Mouse (Mus musculus) forebrain, embryonic 14.5 days (tissue): ENCODE measurements around the gene Fbxo4. TPM values are rescaled to one million over a fixed set of nuclear protein-coding genes. Genes with fewer than 3 reads are reported as not detected.

Experiments used
- ATAC-seq: fragments of 200-750 bp; cut with Nextera tagmentation; 2 replicates; pipeline ENCODE4 v1.8.0; 2017; ENCODE audit warnings: mild to moderate bottlenecking, moderate library complexity
- DNase-seq: peaks from one replicate; pipeline ENCODE4 v3.0.0-alpha.2; 2015; ENCODE audit warnings: low spot score
- H3K27ac ChIP-seq: fragments of 300-500 bp; sonication (generic); 2 replicates; pipeline ENCODE4 v1.5.1; 2014; ENCODE audit warnings: low read depth, mild to moderate bottlenecking, control low read depth, low read length, moderate library complexity
- H3K27me3 ChIP-seq: fragments of 300-500 bp; sonication (generic); replicated peaks from 2 replicates; pipeline ENCODE4 v1.6.1; 2014; ENCODE audit warnings: low read length, control low read depth, mixed read lengths; ENCODE audit not compliant: control insufficient read depth, insufficient read depth
- H3K36me3 ChIP-seq: fragments of 300-500 bp; sonication (generic); 2 replicates; pipeline ENCODE4 v1.6.1; 2014; ENCODE audit warnings: low read length, control low read depth; ENCODE audit not compliant: control insufficient read depth, insufficient read depth
- H3K4me1 ChIP-seq: fragments of 300-500 bp; sonication (generic); 2 replicates; pipeline ENCODE4 v1.6.1; 2014; ENCODE audit warnings: antibody characterized with exemption, low read length, control low read depth; ENCODE audit not compliant: control insufficient read depth, insufficient read depth
- H3K4me2 ChIP-seq: fragments of 300-500 bp; sonication (generic); 2 replicates; pipeline ENCODE4 v1.6.1; 2014; ENCODE audit warnings: mild to moderate bottlenecking, control low read depth, low read length
- H3K4me3 ChIP-seq: fragments of 300-500 bp; sonication (generic); 2 replicates; pipeline ENCODE4 v1.5.1; 2014; ENCODE audit warnings: low read depth, low read length, control low read depth
- H3K9ac ChIP-seq: fragments of 300-500 bp; sonication (generic); 2 replicates; pipeline ENCODE4 v1.6.1; 2014; ENCODE audit warnings: mild to moderate bottlenecking, low read length, control low read depth, moderate library complexity
- H3K9me3 ChIP-seq: fragments of 300-500 bp; sonication (generic); replicated peaks from 2 replicates; pipeline ENCODE4 v1.6.1; 2016; ENCODE audit warnings: low read length, control low read depth, mixed read lengths; ENCODE audit not compliant: control insufficient read depth
- WGBS: fragments of 180-500 bp; shearing (Covaris S2); extraction: QIAGEN DNeasy Blood & Tissue Kit; methylation state at CpG from one replicate; pipeline ENCODE4 v1.1.7; 2014; 5-methylcytosine and 5-hydroxymethylcytosine counted together
- polyA plus RNA-seq: library from polyadenylated mRNA; unstranded; fragments of >200 nt; fragmentation: Nextera tagmentation; extraction: Ambion mirVana; gene quantifications from 2 replicates; pipeline ENCODE4 v1.2.1, GENCODE M21; 2014

Gene Fbxo4
- polyA plus RNA-seq, 1 experiment from 2014 or later: 8.0 TPM

DNA sequence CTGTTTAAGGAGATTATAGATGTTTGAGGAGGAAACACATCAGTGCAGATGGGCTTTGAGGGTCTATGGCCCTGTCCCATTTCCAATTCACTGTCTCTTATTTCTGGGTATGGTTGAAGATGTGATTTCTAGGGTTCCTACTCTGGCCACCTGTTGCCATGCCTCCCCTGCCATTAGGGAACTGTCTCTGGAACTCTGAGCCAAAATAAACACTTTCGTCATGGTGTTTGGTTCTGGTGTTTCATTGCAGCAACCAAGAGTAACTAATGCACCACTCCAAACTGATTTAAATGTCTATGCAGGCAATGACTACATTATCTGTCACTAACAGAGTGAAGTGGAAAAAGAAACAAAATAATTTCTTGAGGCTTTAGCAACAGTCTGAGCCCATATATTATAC is 19.3 kb downstream of the Fbxo4 start:
- whole genome bisulfite sequencing: 82% methylated on average over 1 of the region's 1 CpGs
- Histone ChIP-seq H3K27ac (no peak overlapping the region), H3K4me1 (no peaks in the 10 kb centered on the region), H3K4me3 (no peak overlapping the region), H3K27me3 (no peaks in the 10 kb centered on the region), H3K36me3 (no peaks in the 10 kb centered on the region), H3K9ac (no peak overlapping the region), H3K9me3 (no peaks in the 10 kb centered on the region), H3K4me2 (no peak overlapping the region)
- ATAC-seq (no peak), DNase-seq (no peak)

DNA sequence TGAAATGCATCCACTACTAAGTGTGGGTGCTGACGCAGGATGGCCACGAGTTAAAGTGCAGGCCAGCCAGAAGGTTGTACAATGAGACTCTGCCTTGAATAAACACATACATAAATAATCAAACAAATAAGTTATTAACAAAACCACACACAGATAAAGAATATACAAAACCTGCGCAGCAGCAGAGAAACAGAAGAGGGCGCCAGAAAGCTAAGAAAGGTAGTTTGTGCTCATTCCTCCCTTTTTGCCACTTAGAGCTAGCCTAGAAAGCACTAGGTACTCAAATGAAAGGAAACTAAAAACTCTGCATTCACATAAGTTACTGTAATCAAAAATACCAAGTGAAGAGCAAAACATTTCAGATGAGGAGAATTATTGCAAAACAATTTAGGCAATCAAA is 21.4 kb downstream of the Fbxo4 start:
- Histone ChIP-seq H3K36me3 (no peaks in the 10 kb centered on the region), H3K27me3 (no peaks in the 10 kb centered on the region), H3K4me2 (no peak overlapping the region), H3K27ac (no peak overlapping the region), H3K4me1 (no peaks in the 10 kb centered on the region), H3K9me3 (no peaks in the 10 kb centered on the region), H3K9ac (no peak overlapping the region), H3K4me3 (no peak overlapping the region)
- ATAC-seq (peak; percentile 37; the same call in 1 of the 2 replicates), DNase-seq (peak; percentile 75)
- 16% methylated on average over 4 of the region's 4 CpGs for WGBS

DNA sequence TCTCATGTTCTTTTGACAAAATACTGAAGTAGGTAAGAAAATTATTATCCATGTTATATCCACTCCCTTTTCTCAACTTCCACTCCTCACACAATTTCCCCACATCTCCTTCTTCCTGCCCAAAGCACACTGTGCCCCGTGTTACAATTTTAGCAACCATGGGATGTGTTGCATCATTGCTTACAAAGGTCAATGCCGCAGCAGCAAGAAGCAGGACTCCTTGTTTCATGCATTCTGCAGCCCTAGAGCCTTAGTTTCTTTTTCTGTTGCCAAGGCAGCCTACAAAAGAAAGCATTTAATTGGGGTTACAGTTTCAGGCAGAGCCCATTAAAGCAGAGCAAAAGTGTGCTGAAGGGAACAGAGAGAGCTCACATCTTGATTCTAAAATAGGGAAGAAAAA is 24.4 kb downstream of the Fbxo4 start:
- no peak overlapping the region for H3K9ac ChIP-seq
- no peak overlapping the region for H3K4me2 ChIP-seq
- H3K4me1 ChIP-seq: no peaks in the 10 kb centered on the region
- no peaks in the 10 kb centered on the region for H3K27me3 ChIP-seq
- no peaks in the 10 kb centered on the region for H3K9me3 ChIP-seq
- H3K36me3 ChIP-seq: no peaks in the 10 kb centered on the region
- no peak overlapping the region for H3K27ac ChIP-seq
- DNase-seq (no peak), ATAC-seq (no peak)
- H3K4me3 ChIP-seq: no peak overlapping the region
- WGBS: 43% methylated on average over 2 of the region's 2 CpGs

DNA sequence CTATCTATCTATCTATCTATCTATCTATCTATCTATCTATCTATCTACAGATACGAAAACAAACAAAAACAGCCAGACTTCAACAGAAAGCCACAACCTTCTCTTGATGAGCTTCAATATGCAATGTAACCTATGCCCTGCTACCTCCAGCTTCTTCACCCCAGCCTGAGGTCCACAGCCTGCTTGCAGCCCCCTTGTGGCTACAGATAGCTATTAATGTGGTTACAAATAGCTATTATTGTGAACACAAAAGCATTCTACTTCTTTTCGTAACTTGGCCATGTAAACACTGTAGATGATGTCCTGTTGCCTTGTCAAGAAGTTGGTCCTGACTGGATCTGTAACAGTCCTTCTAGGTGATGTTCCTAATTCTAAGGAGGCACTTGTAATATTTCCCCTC is 41.2 kb downstream of the Fbxo4 start:
- Histone ChIP-seq H3K27me3 (no peaks in the 10 kb centered on the region), H3K9ac (no peak overlapping the region), H3K4me1 (no peaks in the 10 kb centered on the region), H3K4me2 (no peak overlapping the region), H3K36me3 (no peaks in the 10 kb centered on the region), H3K9me3 (no peaks in the 10 kb centered on the region), H3K27ac (no peak overlapping the region), H3K4me3 (no peak overlapping the region)
- 81% methylated on average over 2 of the region's 2 CpGs for WGBS
- DNase-seq (no peak), ATAC-seq (no peak)

DNA sequence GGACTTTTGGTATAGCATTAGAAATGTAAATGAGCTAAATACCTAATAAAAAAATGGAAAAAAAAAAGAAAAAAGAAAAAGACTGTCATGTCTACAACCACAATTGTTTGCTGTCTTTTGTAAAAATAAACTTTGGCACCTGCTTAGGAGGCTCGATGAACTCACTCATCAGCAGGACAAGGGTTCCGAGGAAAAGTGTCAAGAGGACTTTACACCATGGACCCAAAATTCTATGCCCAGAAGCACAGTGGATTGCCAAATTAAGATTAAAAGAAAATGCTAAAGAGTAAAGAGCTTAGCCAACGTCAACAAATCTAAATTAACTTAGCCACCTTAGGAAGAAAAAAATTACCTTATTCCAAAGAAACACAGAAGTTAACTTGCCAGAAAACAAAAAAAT is 43.3 kb downstream of the Fbxo4 start:
- ATAC-seq: no peak
- Histone ChIP-seq H3K27ac (no peak overlapping the region), H3K36me3 (no peaks in the 10 kb centered on the region), H3K9ac (no peak overlapping the region), H3K4me2 (no peak overlapping the region), H3K9me3 (no peaks in the 10 kb centered on the region), H3K4me1 (no peaks in the 10 kb centered on the region), H3K27me3 (no peaks in the 10 kb centered on the region), H3K4me3 (no peak overlapping the region)
- WGBS: 83% methylated on average over 3 of the region's 3 CpGs
- DNase-seq: no peak

DNA sequence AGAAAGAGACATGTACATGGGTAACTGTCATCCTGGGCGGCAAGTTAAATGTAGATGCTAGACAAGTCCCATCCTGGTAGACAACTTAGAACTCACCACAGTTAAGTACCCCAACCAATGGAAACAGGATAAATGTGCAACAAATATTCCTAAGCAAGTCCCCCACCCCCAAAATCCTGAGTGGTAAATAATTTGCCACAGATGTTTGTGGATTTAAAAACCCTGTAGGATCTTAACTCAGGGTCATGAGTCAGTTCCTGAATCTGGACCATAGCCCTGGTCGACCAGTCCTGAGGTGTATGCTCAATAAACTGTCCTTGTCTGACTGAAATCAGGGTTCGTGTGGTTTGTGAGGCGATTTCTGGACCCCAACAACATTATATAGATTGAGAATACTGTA is 45.9 kb downstream of the Fbxo4 start:
- H3K9me3 ChIP-seq: no peaks in the 10 kb centered on the region
- no peaks in the 10 kb centered on the region for H3K4me1 ChIP-seq
- H3K9ac ChIP-seq: no peak overlapping the region
- H3K4me2 ChIP-seq: no peak overlapping the region
- no peak for DNase-seq
- H3K4me3 ChIP-seq: no peak overlapping the region
- no peaks in the 10 kb centered on the region for H3K36me3 ChIP-seq
- WGBS: 90% methylated on average over 4 of the region's 4 CpGs
- no peaks in the 10 kb centered on the region for H3K27me3 ChIP-seq
- no peak for ATAC-seq
- no peak overlapping the region for H3K27ac ChIP-seq

DNA sequence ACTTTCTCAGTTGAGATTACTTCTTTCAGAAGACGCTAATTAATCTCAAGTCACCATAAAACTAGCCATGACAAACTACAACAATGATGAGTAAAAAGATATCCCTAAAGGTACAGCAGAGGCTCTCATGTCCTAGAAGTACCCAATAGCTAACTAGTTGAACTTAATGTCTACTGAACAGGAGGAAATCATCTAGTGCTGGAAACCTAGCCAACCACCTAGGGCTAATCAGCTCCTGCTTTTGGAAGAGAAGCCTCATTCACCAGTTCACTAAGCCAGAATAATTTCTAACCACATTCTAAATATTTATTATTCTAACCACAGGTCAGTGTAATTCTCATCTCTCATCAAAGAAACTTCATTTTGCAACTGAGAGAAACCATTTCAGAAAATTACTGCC is 47.4 kb downstream of the Fbxo4 start:
- no peak overlapping the region for H3K4me2 ChIP-seq
- 95% methylated on average over 1 of the region's 1 CpGs for WGBS

More for the DNA sequence above, 47.4 kb downstream of the Fbxo4 start:
- ATAC-seq (no peak), DNase-seq (no peak)
- Histone ChIP-seq H3K4me3 (no peak overlapping the region), H3K27me3 (no peaks in the 10 kb centered on the region), H3K9me3 (no peaks in the 10 kb centered on the region), H3K9ac (no peak overlapping the region), H3K4me1 (no peaks in the 10 kb centered on the region), H3K36me3 (no peaks in the 10 kb centered on the region), H3K27ac (no peak overlapping the region)

Other genes with a start within 250 kb of the Fbxo4 start
- 43.1 and 43.6 TPM in 2 replicates for gene AW549877, start 16.2 kb upstream of the Fbxo4 start, polyA plus RNA-seq
- 244 and 275 TPM in 2 replicates for gene Oxct1, start 46.8 kb upstream of the Fbxo4 start, polyA plus RNA-seq